Mouse (Mus musculus): Measurements from ENCODE around the gene Poc1a. TPM values are rescaled to one million over a fixed set of nuclear protein-coding genes. Genes with fewer than 3 reads are reported as not detected.

Gene Poc1a
- total RNA-seq, 2 experiments from 2014 or later = 1.8 to 2.5 TPM

- DNase-seq = no peak
- intact Hi-C loops (cut with DNase I; ENCODE audit: low total_unique reads) = no loop called here
These were observed 18.8 kb upstream of the Poc1a start for GRCm38 (mm10) chr9:106262075-106262474.

GRCm38 (mm10) chr9:106263381-106263924 is 17.4 kb upstream of the Poc1a start:
- no peak for DNase-seq
- intact Hi-C loops (cut with DNase I; ENCODE audit: low total_unique reads) = no loop called here

- DNase-seq = no peak
- intact Hi-C loops (cut with DNase I; ENCODE audit: low total_unique reads) = no loop called here
These were observed 15.3 kb upstream of the Poc1a start for GRCm38 (mm10) chr9:106265358-106266075.

DNA sequence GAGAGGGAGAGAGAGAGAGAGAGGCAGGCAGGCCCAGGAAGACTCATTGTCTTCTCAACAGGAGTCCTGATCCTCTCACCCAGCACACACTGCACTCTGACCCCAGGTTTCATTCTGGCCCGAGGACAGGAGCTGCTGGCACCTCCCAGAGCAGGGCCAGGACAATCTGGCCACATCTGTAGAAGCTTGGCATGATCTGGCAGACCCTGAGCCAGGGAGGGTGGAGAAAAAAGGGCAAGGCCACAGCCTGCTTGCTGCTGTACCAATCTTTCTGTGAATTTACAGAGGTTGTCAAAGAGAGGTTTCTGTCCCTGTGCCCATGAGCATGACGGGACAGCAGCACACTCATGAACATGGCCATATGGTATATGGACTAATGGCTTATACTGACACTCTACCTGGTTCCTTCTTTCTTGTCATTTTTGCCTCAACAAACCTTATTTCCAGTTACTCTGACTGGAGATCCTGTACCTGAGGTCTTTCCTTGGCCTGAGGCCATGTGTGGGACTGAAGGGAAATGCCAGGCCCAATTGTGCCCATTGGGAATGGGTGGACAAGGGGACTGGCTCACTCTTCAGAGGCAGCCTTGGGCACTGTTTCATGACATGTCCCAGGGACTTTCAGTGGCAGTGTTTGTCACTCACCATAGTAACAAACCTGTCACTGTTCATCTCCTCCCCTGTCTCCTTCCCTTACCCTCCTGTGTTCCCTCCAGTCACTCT is 13.8 kb upstream of the Poc1a start:
- no peak for DNase-seq
- intact Hi-C loops (cut with DNase I; ENCODE audit: low total_unique reads) = no loop called here

DNA sequence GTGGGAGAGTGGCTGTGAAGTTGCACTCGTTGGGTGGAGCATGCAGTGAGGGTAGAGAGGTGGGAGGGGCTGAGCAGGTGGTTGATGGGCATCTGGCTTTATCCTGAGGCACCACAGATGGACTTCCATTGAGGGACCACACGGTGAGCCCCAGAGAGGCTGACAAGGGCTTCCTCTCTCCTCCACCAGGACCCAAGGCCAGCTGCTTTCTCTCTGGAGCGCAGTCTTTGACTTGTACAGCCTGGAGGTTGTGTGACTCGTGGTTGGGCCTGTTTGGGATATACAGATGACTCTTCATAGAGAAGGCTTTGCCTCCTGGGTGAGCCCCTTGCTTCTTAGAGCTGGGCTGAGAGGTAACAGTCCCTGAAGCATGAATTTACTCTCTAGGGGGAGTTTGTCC is 12.4 kb upstream of the Poc1a start:
- intact Hi-C loops (cut with DNase I; ENCODE audit: low total_unique reads) = no loop called here
- DNase-seq = no peak

DNA sequence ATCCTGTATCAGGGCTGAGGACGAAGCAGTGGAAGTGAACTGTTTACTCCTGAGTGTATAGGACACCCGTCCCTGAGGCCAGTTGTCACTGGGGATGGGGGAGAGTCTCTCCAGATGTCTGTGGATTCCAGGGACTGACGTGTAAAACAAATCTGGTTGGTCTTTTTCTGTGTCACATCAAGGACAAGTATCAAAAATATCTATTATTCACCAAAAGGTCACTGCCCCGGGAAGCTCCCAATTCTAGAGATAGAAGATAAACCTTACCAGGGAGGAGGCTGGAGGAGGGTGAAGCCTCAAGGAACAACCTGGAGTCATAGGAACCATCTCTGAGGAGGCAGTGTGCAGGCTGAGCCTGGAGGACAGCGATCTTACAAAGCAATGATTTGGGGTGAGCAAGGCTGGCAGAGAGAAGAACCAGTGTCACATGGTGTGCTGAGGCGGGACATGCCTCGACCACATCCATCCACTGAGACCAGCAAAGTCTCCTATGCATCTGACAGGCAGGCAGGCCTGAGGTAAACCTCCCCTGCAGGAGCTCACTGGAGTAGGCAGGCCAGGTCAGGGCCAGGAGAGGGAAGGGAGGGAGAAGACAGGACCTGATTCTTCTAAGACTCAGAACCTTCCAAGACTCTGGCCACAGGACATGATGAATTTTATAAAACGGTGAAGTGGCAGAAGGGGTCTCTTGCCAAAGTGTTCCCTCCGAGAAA is 11.6 kb upstream of the Poc1a start:
- intact Hi-C loops (cut with DNase I; ENCODE audit: low total_unique reads) = no loop called here
- DNase-seq = no peak

DNA sequence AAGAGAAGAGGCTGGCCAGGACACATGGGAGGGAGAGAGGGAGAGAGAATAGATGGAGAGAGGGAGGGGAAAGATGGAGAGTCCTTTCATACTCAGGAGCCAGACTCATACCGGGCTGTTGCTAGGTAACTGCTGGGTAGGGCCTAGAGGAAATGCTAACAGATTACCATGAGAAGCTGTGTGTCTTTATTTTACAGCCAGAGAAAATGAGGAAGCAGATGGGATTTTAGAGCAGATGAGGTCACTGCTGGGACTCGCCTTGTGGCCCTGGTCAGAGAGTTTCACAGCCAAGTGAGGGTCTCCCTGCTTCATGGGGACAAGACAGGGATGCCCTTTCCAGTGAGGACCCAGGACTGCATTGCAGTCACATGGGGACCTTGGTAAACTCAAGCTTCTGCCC is 11.0 kb upstream of the Poc1a start:
- DNase-seq = no peak
- intact Hi-C loops (cut with DNase I; ENCODE audit: low total_unique reads) = loop anchor here (10.0 kb wide), 2 partner anchors 45 to 115 kb away; partner anchors contain the start of genes Glyctk and Tlr9

- DNase-seq = no peak
- intact Hi-C loops (cut with DNase I; ENCODE audit: low total_unique reads) = loop anchor here (10.0 kb wide), 2 partner anchors 46 to 116 kb away; partner anchors contain the start of genes Glyctk and Tlr9
These were observed 10.2 kb upstream of the Poc1a start for GRCm38 (mm10) chr9:106270656-106271055.

DNA sequence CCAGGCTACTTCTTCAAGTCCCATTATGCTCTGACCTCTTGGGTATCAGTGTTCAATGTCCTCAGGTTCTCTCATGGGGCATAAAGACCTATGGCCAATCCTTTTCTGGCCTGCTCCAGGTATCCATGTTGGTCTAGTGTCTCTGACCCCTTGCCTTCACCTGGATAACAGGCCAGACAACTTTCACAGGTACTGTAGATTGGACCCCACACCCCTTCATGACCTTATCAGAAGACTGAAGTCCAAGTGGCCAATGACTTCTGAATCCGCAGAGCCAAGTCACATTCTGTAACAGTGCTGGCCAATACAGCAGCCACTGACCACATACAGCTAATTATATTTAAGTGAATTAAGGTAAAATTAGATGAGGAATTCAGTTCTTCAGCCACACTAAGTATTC is 8.6 kb upstream of the Poc1a start:
- no peak for DNase-seq
- intact Hi-C loops (cut with DNase I; ENCODE audit: low total_unique reads) = loop anchor here (10.0 kb wide), 2 partner anchors 47 to 117 kb away; partner anchors contain the start of genes Glyctk and Tlr9

- no peak for DNase-seq
- intact Hi-C loops (cut with DNase I; ENCODE audit: low total_unique reads) = loop anchor here (10.0 kb wide), 2 partner anchors 48 to 118 kb away; partner anchors contain the start of genes Glyctk and Tlr9
These were observed 7.6 kb upstream of the Poc1a start for GRCm38 (mm10) chr9:106273276-106273675.

GRCm38 (mm10) chr9:106273791-106274190 is 7.1 kb upstream of the Poc1a start:
- no peak for DNase-seq
- intact Hi-C loops (cut with DNase I; ENCODE audit: low total_unique reads) = loop anchor here (10.0 kb wide), 2 partner anchors 49 to 119 kb away; partner anchors contain the start of genes Glyctk and Tlr9

GRCm38 (mm10) chr9:106274652-106275180 is 6.1 kb upstream of the Poc1a start:
- intact Hi-C loops (cut with DNase I; ENCODE audit: low total_unique reads) = loop anchor here (10.0 kb wide), 2 partner anchors 50 to 120 kb away; partner anchors contain the start of genes Glyctk and Tlr9
- DNase-seq = no peak

GRCm38 (mm10) chr9:106275806-106276205 is 5.1 kb upstream of the Poc1a start:
- intact Hi-C loops (cut with DNase I; ENCODE audit: low total_unique reads) = loop anchor here (10.0 kb wide), 2 partner anchors 51 to 121 kb away; partner anchors contain the start of genes Glyctk and Tlr9

GRCm38 (mm10) chr9:106280386-106280785 is 475 bp upstream of the Poc1a start:
- intact Hi-C loops (cut with DNase I; ENCODE audit: low total_unique reads) = no loop called here
- peak; percentile 57 for DNase-seq

More at GRCm38 (mm10) chr9:106275806-106276205, 5.1 kb upstream of the Poc1a start:
- DNase-seq = no peak

GRCm38 (mm10) chr9:106282024-106282423 is 1.2 kb downstream of the Poc1a start:
- DNase-seq = no peak
- intact Hi-C loops (cut with DNase I; ENCODE audit: low total_unique reads) = no loop called here

GRCm38 (mm10) chr9:106287165-106287564 is 6.3 kb downstream of the Poc1a start:
- no peak for DNase-seq
- intact Hi-C loops (cut with DNase I; ENCODE audit: low total_unique reads) = no loop called here

DNA sequence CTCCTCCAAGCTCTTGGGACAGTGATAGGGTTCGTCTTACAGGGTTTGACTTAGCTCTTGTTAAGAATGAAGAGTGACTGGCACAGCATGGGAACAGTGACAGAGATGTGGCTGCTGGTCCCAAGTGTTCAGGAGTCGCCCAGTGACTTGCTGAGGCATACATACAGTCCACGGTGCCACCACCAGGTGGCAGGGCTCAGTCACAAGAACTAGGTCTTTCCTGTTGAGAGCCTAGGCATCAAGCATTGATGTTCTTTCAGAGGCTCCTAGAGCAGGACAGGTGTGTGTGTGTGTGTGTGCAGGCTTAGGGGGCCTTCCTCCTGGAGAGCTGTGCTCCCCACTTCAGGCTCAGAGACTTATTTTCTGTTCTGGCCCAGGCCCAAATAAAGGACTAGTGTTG is 8.0 kb downstream of the Poc1a start:
- DNase-seq = peak; percentile 77
- intact Hi-C loops (cut with DNase I; ENCODE audit: low total_unique reads) = loop anchor here (2.0 kb wide), 1 partner anchor 134 kb away; no protein-coding TSS in a partner anchor

DNA sequence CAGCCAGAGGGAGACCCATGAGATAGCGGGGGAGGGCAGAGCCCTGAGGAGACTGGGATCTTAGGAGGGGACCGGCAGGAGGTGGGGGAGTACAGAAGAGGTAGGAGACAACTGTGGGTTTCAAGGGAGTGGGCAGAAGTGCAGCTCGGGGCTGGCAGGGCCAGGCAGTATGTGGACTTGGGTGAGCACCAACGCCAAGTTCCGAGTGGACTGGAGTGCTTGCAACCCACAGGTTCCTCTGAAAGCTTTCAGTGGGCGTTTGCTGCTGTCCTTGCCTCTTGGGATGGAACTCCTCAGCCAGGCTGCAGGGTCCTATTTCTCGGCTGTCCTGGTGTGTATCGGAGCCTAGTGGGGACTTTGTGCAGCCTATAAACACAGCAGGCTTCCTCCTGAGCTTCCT is 9.0 kb downstream of the Poc1a start:
- no peak for DNase-seq
- intact Hi-C loops (cut with DNase I; ENCODE audit: low total_unique reads) = loop anchor here (2.0 to 10.0 kb wide), 2 partner anchors 55 to 133 kb away; no protein-coding TSS in a partner anchor

DNA sequence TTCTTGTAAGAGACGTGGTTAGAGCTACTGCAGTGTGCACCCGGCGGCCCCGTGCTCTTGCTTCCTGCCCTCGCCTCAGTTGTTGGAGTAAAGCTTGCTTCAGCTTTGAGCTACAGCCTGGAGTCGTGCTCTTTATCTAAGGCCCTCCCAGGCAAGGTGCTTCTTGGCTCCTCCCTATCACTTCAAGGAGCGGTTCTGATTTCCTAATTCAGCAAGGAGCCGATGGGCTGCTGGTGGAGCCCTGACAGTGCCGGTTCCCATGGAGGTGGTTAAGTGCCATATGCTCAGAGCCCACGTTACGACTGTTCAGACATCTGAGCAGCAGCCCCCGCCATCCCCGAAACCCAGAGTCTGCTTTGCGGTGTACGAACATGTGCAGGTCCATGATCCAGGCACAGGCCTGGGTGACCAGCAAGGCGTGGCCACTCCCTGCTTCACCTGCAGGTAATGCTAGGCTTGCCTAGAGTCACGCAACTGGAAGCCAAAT is 9.8 kb downstream of the Poc1a start:
- intact Hi-C loops (cut with DNase I; ENCODE audit: low total_unique reads) = loop anchor here (10.0 kb wide), 1 partner anchor 54 kb away; no protein-coding TSS in a partner anchor
- no peak for DNase-seq

Measured in gastrocnemius, postnatal 14 days (tissue).